Mouse (Mus musculus) liver, embryonic 15.5 days (tissue): Measurements from ENCODE around the gene Aldoc. TPM values are rescaled to one million over a fixed set of nuclear protein-coding genes. Genes with fewer than 3 reads are reported as not detected.
A peak's percentile ranks its signal among the peaks of the same experiment; 100 is the strongest.
"Not testable (repeated sequence)": the region's sequence is repeated elsewhere in the genome, so short reads cannot be mapped to it uniquely, and the experiment has no call there.

Source experiments
- ATAC-seq: fragments of 200-750 bp; cut with Nextera tagmentation; 2 replicates; pipeline ENCODE4 v1.8.0; 2017; ENCODE audit warnings: moderate number of reproducible peaks, mild to moderate bottlenecking, moderate library complexity; ENCODE audit not compliant: insufficient read depth
- H3K27ac ChIP-seq: fragments of 300-500 bp; sonication (generic); replicated peaks from 2 replicates; pipeline ENCODE4 v1.5.1; 2015; ENCODE audit warnings: mild to moderate bottlenecking, inconsistent platforms
- H3K27me3 ChIP-seq: fragments of 300-500 bp; sonication (generic); 2 replicates; pipeline ENCODE4 v1.6.1; 2015; ENCODE audit warnings: mild to moderate bottlenecking, inconsistent platforms
- H3K36me3 ChIP-seq: fragments of 300-500 bp; sonication (generic); replicated peaks from 2 replicates; pipeline ENCODE4 v1.6.1; 2015; ENCODE audit warnings: moderate library complexity, mild to moderate bottlenecking, inconsistent platforms
- H3K4me1 ChIP-seq: fragments of 300-500 bp; sonication (generic); replicated peaks from 2 replicates; pipeline ENCODE4 v1.6.1; 2015; ENCODE audit warnings: inconsistent platforms
- H3K4me2 ChIP-seq: fragments of 300-500 bp; sonication (generic); 2 replicates; pipeline ENCODE4 v1.6.1; 2015; ENCODE audit warnings: moderate library complexity, mild to moderate bottlenecking, inconsistent platforms
- H3K4me3 ChIP-seq: fragments of 300-500 bp; sonication (generic); replicated peaks from 2 replicates; pipeline ENCODE4 v1.5.1; 2015; ENCODE audit warnings: mild to moderate bottlenecking, inconsistent platforms
- H3K9ac ChIP-seq: fragments of 300-500 bp; sonication (generic); 2 replicates; pipeline ENCODE4 v1.6.1; 2015; ENCODE audit warnings: moderate library complexity, mild to moderate bottlenecking, inconsistent platforms
- H3K9me3 ChIP-seq: fragments of 300-500 bp; sonication (generic); replicated peaks from 2 replicates; pipeline ENCODE4 v1.6.1; 2016; ENCODE audit warnings: inconsistent platforms
- WGBS: fragments of 180-500 bp; shearing (Covaris S2); methylation state at CpG from one replicate; pipeline ENCODE4 v1.1.7; 2015; ENCODE audit warnings: mixed read lengths; ENCODE audit not compliant: insufficient replicate concordance; 5-methylcytosine and 5-hydroxymethylcytosine counted together
- polyA plus RNA-seq: library from polyadenylated mRNA; unstranded; fragments of >200 nt; fragmentation: Nextera tagmentation; extraction: Ambion mirVana; gene quantifications from 2 replicates; pipeline ENCODE4 v1.2.1, GENCODE M21; 2015

Gene Aldoc
- polyA plus RNA-seq: 10.5 and 13.3 TPM in 2 replicates

GRCm38 (mm10) chr11:78322860-78323259 is at the start of gene Aldoc:
Aldoc (plus strand) TSS chr11:78322968.
- Histone ChIP-seq H3K27me3 (no peaks in the 10 kb centered on the region), H3K9ac (no peak within 1 kb of the TSS), H3K4me2 (peak within 1 kb of the TSS; percentile 55), H3K9me3 (no peaks in the 10 kb centered on the region), H3K4me1 (peaks cover 16% of the 10 kb centered on the region), H3K4me3 (peak within 1 kb of the TSS; percentile 28), H3K36me3 (peaks cover 50% of the 10 kb centered on the region), H3K27ac (peak within 1 kb of the TSS; percentile 64)
- 5% methylated on average over 15 of the region's 15 CpGs for WGBS
- peak; percentile 94 for ATAC-seq

DNA sequence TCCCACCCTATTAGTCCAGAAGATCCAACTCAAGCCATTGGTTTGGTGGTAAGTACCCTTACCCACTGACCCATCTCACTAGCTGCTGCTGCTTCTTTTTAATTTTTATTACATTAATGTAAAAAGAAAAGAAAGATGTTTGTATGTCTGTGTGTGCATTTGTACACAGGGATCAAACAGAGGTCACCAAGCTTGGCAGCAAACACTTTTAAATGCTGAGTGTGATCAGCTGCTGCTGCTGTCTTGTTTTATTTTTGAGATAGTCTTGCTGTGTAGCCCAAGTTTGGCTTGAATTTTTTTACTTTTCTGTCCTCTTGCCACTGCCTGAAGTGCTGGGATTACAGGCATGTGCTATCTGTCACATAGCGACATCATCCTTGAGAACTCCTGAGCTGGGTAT is 47.2 kb upstream of the Aldoc start:
- Histone ChIP-seq H3K36me3 (peaks cover 98% of the 10 kb centered on the region), H3K4me1 (no peaks in the 10 kb centered on the region)
- no peak for ATAC-seq

GRCm38 (mm10) chr11:78276169-78276568 is 46.6 kb upstream of the Aldoc start:
- WGBS: 88% methylated on average over 4 of the region's 4 CpGs
- H3K36me3 ChIP-seq: peaks cover 100% of the 10 kb centered on the region
- H3K9ac ChIP-seq, H3K4me1 ChIP-seq, H3K4me3 ChIP-seq, H3K9me3 ChIP-seq, H3K27me3 ChIP-seq, H3K27ac ChIP-seq, H3K4me2 ChIP-seq, ATAC-seq: not testable (repeated sequence)

More for the DNA sequence above, 47.2 kb upstream of the Aldoc start:
- H3K4me2 ChIP-seq: no peak overlapping the region
- H3K27me3 ChIP-seq: no peaks in the 10 kb centered on the region
- 90% methylated on average over 1 of the region's 1 CpGs for WGBS
- no peak overlapping the region for H3K27ac ChIP-seq
- H3K9ac ChIP-seq: no peak overlapping the region
- no peak overlapping the region for H3K4me3 ChIP-seq
- H3K9me3 ChIP-seq: no peaks in the 10 kb centered on the region

GRCm38 (mm10) chr11:78278853-78279252 is 43.9 kb upstream of the Aldoc start:
- Histone ChIP-seq H3K27me3 (no peaks in the 10 kb centered on the region), H3K4me2 (no peak overlapping the region), H3K9me3 (no peaks in the 10 kb centered on the region), H3K27ac (no peak overlapping the region), H3K4me3 (no peak overlapping the region), H3K36me3 (peaks cover 92% of the 10 kb centered on the region), H3K9ac (no peak overlapping the region), H3K4me1 (no peaks in the 10 kb centered on the region)
- no peak for ATAC-seq
- WGBS: 74% methylated on average over 7 of the region's 7 CpGs

GRCm38 (mm10) chr11:78279586-78279985 is 43.2 kb upstream of the Aldoc start:
- WGBS: 79% methylated on average over 4 of the region's 4 CpGs
- no peak overlapping the region for H3K9ac ChIP-seq
- no peaks in the 10 kb centered on the region for H3K27me3 ChIP-seq
- H3K4me3 ChIP-seq: no peak overlapping the region
- H3K4me1 ChIP-seq: no peaks in the 10 kb centered on the region
- H3K27ac ChIP-seq: no peak overlapping the region
- H3K36me3 ChIP-seq: peaks cover 91% of the 10 kb centered on the region
- H3K9me3 ChIP-seq: no peaks in the 10 kb centered on the region
- H3K4me2 ChIP-seq: no peak overlapping the region
- no peak for ATAC-seq

GRCm38 (mm10) chr11:78289146-78289763 is 33.5 kb upstream of the Aldoc start:
- H3K4me1 ChIP-seq: no peaks in the 10 kb centered on the region
- H3K27me3 ChIP-seq: no peaks in the 10 kb centered on the region
- peaks cover 75% of the 10 kb centered on the region for H3K36me3 ChIP-seq
- H3K9ac ChIP-seq: no peak overlapping the region
- no peaks in the 10 kb centered on the region for H3K9me3 ChIP-seq
- 73% methylated on average over 7 of the region's 7 CpGs for WGBS
- no peak overlapping the region for H3K4me3 ChIP-seq
- ATAC-seq: no peak
- H3K27ac ChIP-seq: no peak overlapping the region
- no peak overlapping the region for H3K4me2 ChIP-seq

- Histone ChIP-seq H3K36me3 (peaks cover 62% of the 10 kb centered on the region), H3K4me3 (no peak within 1 kb of the TSS), H3K27me3 (no peaks in the 10 kb centered on the region), H3K4me2 (no peak within 1 kb of the TSS), H3K9ac (no peak within 1 kb of the TSS), H3K27ac (no peak within 1 kb of the TSS), H3K4me1 (no peaks in the 10 kb centered on the region), H3K9me3 (no peaks in the 10 kb centered on the region)
- ATAC-seq: no peak
- 84% methylated on average over 4 of the region's 4 CpGs for WGBS
Observed at GRCm38 (mm10) chr11:78290654-78291053, 32.1 kb upstream of the Aldoc start, which contains the start of gene BC030499. BC030499 (plus strand) TSS chr11:78290841.

- 73% methylated on average over 6 of the region's 6 CpGs for WGBS
- H3K27ac ChIP-seq: no peak overlapping the region
- H3K9me3 ChIP-seq: no peaks in the 10 kb centered on the region
- H3K36me3 ChIP-seq: peaks cover 25% of the 10 kb centered on the region
- H3K4me1 ChIP-seq: no peaks in the 10 kb centered on the region
- H3K27me3 ChIP-seq: no peaks in the 10 kb centered on the region
- H3K9ac ChIP-seq: no peak overlapping the region
- ATAC-seq: no peak
- no peak overlapping the region for H3K4me2 ChIP-seq
- H3K4me3 ChIP-seq: no peak overlapping the region
Observed at GRCm38 (mm10) chr11:78294585-78294984, 28.2 kb upstream of the Aldoc start.

DNA sequence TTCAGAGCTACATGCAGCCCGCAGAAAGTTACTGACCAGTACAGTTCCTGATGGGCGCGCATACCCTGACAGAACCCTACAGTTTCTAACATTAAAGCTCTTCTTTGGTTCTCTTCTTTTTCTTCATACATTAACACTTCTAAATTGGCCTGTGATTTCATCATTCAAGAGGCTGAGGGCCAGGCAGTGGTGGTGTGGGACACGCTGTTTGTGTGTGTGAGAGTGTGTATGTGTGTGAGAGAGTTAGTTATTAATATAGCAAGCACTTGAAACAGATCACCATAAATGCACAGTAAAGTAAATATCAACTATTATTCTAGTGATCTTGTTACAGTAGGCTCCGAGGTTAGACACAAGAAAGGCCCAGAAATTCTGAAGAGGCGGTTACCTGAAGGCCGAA is 21.9 kb upstream of the Aldoc start:
- Histone ChIP-seq H3K27me3 (no peaks in the 10 kb centered on the region), H3K4me3 (peak overlapping the region; percentile 90), H3K4me2 (peak overlapping the region; percentile 78), H3K36me3 (peaks cover 29% of the 10 kb centered on the region), H3K4me1 (peaks cover 35% of the 10 kb centered on the region), H3K9me3 (no peaks in the 10 kb centered on the region), H3K9ac (peak overlapping the region; percentile 86), H3K27ac (peak overlapping the region; percentile 85)
- 73% methylated on average over 7 of the region's 7 CpGs for WGBS
- peak; percentile 5; the same call in 1 of the 2 replicates for ATAC-seq

- peak within 1 kb of the TSS; percentile 85 for H3K27ac ChIP-seq
- under 1% methylated on average over 49 of the region's 49 CpGs for WGBS
- H3K27me3 ChIP-seq: no peaks in the 10 kb centered on the region
- no peaks in the 10 kb centered on the region for H3K9me3 ChIP-seq
- peak within 1 kb of the TSS; percentile 90 for H3K4me3 ChIP-seq
- peaks cover 35% of the 10 kb centered on the region for H3K36me3 ChIP-seq
- H3K4me1 ChIP-seq: peaks cover 40% of the 10 kb centered on the region
- ATAC-seq: peak; percentile 98
- peak within 1 kb of the TSS; percentile 86 for H3K9ac ChIP-seq
- peak within 1 kb of the TSS; percentile 78 for H3K4me2 ChIP-seq
Observed at GRCm38 (mm10) chr11:78301357-78302084, 21.2 kb upstream of the Aldoc start, which contains the start of gene Spag5. Spag5 (plus strand) TSS chr11:78301529.

GRCm38 (mm10) chr11:78305272-78305671 is 17.5 kb upstream of the Aldoc start:
- Histone ChIP-seq H3K4me2 (peak overlapping the region; percentile 43), H3K9ac (no peak overlapping the region), H3K4me3 (peak overlapping the region; percentile 23), H3K36me3 (peaks cover 71% of the 10 kb centered on the region), H3K27ac (no peak overlapping the region), H3K9me3 (no peaks in the 10 kb centered on the region), H3K4me1 (peaks cover 51% of the 10 kb centered on the region), H3K27me3 (no peaks in the 10 kb centered on the region)
- WGBS: 83% methylated on average over 4 of the region's 4 CpGs
- ATAC-seq: no peak
